Mouse (Mus musculus): ENCODE measurements around the gene Gramd1c.

Gramd1c gene

DNA sequence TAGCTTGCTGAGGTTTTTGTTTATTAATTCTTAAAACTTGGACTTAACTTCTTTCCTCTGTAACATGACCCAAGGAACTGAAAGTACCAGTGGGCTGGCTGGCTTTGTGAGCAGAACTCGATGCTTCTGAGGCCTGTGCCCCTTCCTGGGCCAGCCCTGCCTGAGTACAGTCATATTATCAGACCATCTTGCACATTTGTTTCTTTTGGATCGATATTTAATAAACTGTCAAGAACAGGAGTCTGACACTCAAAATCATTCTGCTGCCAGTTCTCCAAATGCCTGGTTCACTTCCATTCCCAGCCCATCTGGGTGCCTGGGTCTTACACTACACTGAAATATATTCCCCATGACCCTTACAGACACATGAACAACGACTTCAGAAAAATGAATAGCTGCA lies 117.3 kb downstream of the Gramd1c start:
- no peak for DNase-seq

GRCm38 (mm10) chr16:43945351-43945750 lies 117.8 kb downstream of the Gramd1c start:
- DNase-seq = no peak

- no peak for DNase-seq
Measured at GRCm38 (mm10) chr16:43940846-43941245, 122.3 kb downstream of the Gramd1c start.

DNA sequence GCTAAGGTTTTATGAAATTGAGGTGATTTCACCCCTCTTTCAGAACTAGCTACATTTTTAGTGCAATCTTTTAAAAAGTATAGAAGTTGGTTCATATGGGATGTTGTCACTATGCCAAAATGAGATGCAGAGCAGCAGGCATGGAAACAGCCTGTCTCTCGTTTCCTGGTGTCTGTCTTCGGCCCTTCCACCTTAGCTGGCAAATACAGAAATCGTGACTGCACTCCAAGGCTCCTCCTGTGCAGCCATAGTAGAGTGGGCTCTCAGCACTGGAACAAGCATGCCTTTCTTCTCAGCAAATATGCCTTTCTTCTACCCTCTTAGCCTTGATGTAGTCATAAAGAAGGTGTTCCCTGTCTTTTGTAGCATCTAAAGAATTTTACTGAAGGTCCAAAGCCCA lies 127.3 kb downstream of the Gramd1c start:
- no peak for DNase-seq

DNA sequence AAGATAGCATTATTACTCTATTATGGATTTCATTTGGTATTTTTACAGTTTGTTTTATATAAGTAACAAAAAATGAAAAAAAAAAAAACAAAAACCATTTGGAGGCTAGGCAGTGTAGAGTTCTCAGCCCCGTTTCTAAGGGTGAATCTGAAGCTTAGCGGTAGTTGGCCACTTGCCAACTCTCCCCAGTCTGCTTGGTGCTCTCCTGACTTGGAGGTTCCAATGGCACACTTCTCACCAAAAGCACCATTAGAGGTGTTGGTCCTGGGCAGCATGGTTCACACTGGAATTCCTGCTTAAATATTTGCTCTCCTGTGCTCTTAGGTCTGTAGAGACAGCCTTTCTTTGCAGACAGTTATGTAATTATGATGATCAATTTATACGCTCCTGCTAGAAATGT lies 127.8 kb downstream of the Gramd1c start:
- no peak for DNase-seq

DNA sequence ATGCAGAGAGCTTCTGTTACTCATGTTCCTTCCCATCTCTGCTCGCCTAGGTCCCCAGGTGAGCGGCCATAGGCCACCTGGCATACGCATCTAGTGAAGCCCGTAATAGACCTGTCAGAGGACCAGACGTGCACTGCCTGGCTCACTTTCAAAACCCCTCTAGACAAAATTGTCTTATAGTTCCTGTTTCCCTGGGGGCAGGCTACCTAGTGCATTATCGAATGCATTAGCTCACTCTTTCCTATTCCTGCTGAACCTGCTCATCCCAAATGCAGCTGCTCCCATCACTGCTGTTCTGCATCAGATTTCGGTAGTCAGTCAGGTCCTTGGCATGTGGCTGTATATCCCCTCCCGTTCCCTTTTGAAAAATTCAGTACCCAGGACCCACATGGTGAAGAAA lies 128.3 kb downstream of the Gramd1c start:
- no peak for DNase-seq

DNA sequence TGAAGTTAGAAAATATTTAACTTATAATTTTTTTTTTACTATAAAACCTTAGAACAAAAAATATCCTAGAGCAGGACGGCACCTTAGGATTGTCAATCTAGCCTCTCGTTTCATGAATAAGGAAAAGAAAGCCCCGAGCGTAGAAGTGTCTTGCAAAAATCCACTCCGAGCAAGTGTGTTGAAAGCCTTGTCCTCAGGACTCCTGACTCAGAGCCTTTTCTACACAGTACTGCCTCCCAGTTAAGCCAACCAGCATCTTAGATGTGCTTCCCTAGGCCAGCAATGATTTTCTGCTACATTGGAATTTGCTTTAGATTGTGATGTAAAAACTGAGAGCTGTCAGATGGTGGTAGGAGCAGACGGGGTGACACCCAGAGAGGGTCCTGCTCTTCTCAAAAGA lies 130.1 kb downstream of the Gramd1c start:
- no peak for DNase-seq

DNA sequence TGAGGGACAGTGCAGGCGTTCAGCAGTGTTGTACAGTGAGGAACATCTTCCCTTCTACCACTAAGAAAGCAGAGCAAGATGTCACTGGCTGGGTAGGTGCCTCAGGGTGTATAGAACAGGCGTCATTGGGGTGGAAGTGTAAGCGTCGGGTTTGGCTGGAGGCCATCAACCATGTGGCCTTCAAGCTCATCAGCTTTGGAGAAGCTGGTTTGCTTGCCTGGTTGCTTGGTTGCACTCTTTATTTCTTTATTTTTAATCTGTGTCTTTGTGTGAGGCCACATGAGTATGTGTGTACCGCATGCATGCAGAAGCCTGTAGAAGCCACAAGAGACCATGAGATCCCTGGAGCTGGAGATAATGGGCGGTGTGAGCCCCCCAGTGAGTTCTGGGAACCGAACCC lies 130.8 kb downstream of the Gramd1c start:
- DNase-seq = no peak

- DNase-seq = no peak
Measured at GRCm38 (mm10) chr16:43931502-43931901, 131.6 kb downstream of the Gramd1c start.

DNA sequence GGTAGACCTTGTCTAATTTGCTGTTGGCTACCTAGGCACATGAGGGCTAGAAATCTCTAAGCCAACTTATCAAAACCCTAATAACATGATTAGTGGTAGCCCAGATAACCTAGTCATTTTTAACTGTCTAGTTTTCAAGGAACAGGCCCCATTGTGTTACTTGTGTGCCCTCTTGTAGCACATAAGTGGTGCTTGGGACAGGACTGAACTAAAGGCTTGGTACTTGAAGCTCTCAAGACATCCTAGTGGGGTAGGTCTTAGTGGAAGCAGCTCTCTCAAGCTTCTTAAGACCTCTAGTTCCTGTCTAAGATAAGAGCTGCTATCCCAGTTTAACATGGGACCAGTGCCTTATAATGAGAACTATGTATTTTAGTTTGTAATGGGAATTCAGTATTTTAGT lies 132.6 kb downstream of the Gramd1c start:
- no peak for DNase-seq

All from thymus, postnatal 4 days (tissue).